Mouse (Mus musculus) hindbrain, embryonic 14.5 days (tissue): Measurements from ENCODE around the gene Hamp. TPM values are rescaled to one million over a fixed set of nuclear protein-coding genes. Genes with fewer than 3 reads are reported as not detected.

Source experiments
- ATAC-seq: fragments of 200-750 bp; cut with Nextera tagmentation; 2 replicates; pipeline ENCODE4 v1.8.0; 2017; ENCODE audit warnings: moderate number of reproducible peaks, mild to moderate bottlenecking, moderate TSS enrichment, moderate library complexity; ENCODE audit not compliant: low FRiP score
- DNase-seq: peaks from one replicate; pipeline ENCODE4 v3.0.0-alpha.2; 2015; ENCODE audit warnings: low spot score
- H3K27ac ChIP-seq: fragments of 300-500 bp; sonication (generic); 2 replicates; pipeline ENCODE4 v1.5.1; 2014; ENCODE audit warnings: mild to moderate bottlenecking, moderate library complexity
- H3K27me3 ChIP-seq: fragments of 300-500 bp; sonication (generic); 2 replicates; pipeline ENCODE4 v1.6.1; 2014; ENCODE audit warnings: mild to moderate bottlenecking, low read length, mixed read lengths; ENCODE audit not compliant: control insufficient read depth, insufficient read depth
- H3K36me3 ChIP-seq: fragments of 300-500 bp; sonication (generic); replicated peaks from 2 replicates; pipeline ENCODE4 v1.6.1; 2014; ENCODE audit not compliant: control insufficient read depth, insufficient read depth
- H3K4me1 ChIP-seq: fragments of 300-500 bp; sonication (generic); replicated peaks from 2 replicates; pipeline ENCODE4 v1.6.1; 2014; ENCODE audit warnings: antibody characterized with exemption, low read length, mixed read lengths; ENCODE audit not compliant: control insufficient read depth, insufficient read depth
- H3K4me2 ChIP-seq: fragments of 300-500 bp; sonication (generic); replicated peaks from 2 replicates; pipeline ENCODE4 v1.6.1; 2014; ENCODE audit warnings: mild to moderate bottlenecking, moderate library complexity
- H3K4me3 ChIP-seq: fragments of 300-500 bp; sonication (generic); replicated peaks from 2 replicates; pipeline ENCODE4 v1.5.1; 2014; ENCODE audit warnings: mild to moderate bottlenecking, low read length
- H3K9ac ChIP-seq: fragments of 300-500 bp; sonication (generic); 2 replicates; pipeline ENCODE4 v1.6.1; 2014
- H3K9me3 ChIP-seq: fragments of 300-500 bp; sonication (generic); 2 replicates; pipeline ENCODE4 v1.6.1; 2016; ENCODE audit warnings: low read length; ENCODE audit not compliant: control insufficient read depth
- WGBS: fragments of 180-500 bp; shearing (Covaris S2); extraction: QIAGEN DNeasy Blood & Tissue Kit; methylation state at CpG from one replicate; pipeline ENCODE4 v1.1.7; 2014; 5-methylcytosine and 5-hydroxymethylcytosine counted together
- polyA plus RNA-seq: library from polyadenylated mRNA; unstranded; fragments of >200 nt; fragmentation: Nextera tagmentation; extraction: Ambion mirVana; gene quantifications from 2 replicates; pipeline ENCODE4 v1.2.1, GENCODE M21; 2014

Hamp gene
- polyA plus RNA-seq, 1 experiment from 2014 or later, result not detected

DNA sequence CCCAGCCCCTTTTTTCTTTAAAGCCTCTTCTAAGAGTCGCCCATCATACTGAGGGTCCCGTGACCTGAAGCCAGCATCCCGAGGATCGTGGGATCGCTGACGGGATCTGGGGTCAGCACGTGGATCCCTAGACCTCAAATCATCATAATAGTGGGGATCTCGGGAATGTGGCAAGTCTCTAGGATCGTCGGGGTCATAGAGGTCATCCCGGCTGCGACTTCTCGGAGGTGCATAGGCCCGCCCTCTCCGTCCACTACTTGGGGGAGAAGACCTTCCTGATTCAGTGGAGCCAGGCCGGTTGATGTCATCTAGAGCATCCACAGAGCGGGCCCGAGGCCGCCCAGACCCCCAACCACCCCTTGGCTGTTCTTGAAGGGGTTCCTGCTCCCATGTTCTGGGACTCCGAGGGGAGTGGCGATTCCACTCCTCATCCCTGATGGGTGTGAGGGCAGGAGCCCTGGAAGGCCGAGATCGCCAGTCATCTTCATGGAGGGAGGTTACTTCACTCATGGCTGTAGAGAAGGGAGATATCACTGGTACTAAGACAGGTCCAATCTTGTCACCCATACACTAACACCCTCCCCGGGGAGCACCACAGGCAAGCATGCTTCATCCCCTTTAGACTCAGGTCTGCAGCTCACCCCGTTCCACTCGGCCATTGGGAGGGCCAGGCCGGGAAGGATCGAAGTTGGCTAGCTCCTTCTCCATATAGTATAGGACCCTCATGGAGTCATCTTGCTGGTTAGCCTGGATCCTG, 14.5 kb upstream of the Hamp start:
- Histone ChIP-seq H3K9ac (peak overlapping the region; percentile 97), H3K27ac (peak overlapping the region; percentile 98), H3K36me3 (peaks cover 24% of the 10 kb centered on the region), H3K4me1 (peaks cover 20% of the 10 kb centered on the region), H3K27me3 (no peaks in the 10 kb centered on the region), H3K4me2 (peak overlapping the region; percentile 71), H3K4me3 (peak overlapping the region; percentile 98), H3K9me3 (no peaks in the 10 kb centered on the region)
- DNase-seq (no peak), ATAC-seq (no peak)
- WGBS, result 70% methylated on average over 28 of the region's 28 CpGs

DNA sequence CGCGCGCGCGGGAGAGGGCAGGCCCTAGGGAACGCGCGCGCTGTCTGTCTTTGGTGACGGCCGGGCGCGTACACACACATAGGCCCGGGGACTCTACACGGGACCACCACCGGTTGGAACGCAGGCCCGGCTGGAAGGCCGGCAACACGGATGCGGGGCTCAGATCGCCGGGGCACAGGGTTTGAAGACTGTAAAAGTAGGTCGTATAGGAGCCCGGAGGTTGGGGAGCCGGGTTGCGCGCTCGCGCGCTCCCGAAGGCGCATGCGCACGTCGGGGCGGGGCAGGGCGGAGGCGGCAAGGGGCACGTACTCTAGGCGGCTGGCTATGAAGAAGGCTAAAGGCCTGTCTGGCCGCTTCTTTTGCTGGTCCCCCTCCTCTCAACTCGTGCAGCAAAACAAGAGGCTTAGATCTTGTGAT, 13.5 kb upstream of the Hamp start:
- Histone ChIP-seq H3K36me3 (peaks cover 33% of the 10 kb centered on the region), H3K4me3 (peak overlapping the region; percentile 98), H3K9ac (peak overlapping the region; percentile 97), H3K27me3 (no peaks in the 10 kb centered on the region), H3K9me3 (no peaks in the 10 kb centered on the region), H3K4me2 (peak overlapping the region; percentile 71), H3K27ac (peak overlapping the region; percentile 98), H3K4me1 (peaks cover 20% of the 10 kb centered on the region)
- under 1% methylated on average over 43 of the region's 43 CpGs for WGBS
- ATAC-seq (peak; percentile 65), DNase-seq (peak; percentile 90)

DNA sequence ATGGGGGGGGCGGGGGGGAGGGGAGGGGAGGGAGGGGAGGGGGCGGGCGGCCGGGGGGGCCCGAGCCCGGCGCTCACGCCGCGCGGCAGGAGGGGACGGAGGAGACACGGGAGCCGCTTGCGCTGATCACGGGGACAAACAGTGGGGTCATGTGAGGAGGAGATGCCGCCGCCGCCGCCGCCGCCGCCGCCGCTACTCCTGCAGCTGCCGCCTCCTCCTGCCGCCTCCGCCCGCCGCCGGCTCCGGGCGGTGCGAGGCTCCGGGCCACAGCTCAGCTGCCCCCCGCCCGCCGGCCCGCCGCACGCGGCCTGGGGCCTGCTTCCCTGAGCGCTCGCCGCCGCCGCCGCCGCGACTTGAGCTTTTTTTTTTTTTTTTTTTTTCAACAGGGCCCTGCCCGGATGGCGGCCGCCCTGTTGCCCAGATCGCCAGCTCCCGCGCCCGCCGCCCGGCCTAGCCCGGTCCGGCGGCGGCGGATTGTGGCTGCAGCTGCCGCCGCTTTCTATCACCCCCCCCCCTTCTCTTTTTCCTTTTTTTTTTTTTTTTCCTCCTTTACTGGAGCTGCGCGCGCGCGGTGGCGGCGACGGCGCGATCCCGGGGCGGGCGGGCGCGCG, 13.0 kb upstream of the Hamp start, which contains the start of gene Usf2:
Gene Usf2, minus strand, starts transcription at position 48 of the 611 bp plus-strand sequence.
- peak within 1 kb of the TSS; percentile 98 for H3K4me3 ChIP-seq
- peak; percentile 58 for ATAC-seq
- H3K9me3 ChIP-seq, result no peaks in the 10 kb centered on the region
- H3K4me1 ChIP-seq, result peaks cover 20% of the 10 kb centered on the region
- peak; percentile 80 for DNase-seq
- H3K36me3 ChIP-seq, result peaks cover 38% of the 10 kb centered on the region
- no peaks in the 10 kb centered on the region for H3K27me3 ChIP-seq
- 0% methylated on average over 16 of the region's 82 CpGs for WGBS
- peak within 1 kb of the TSS; percentile 79 for H3K4me2 ChIP-seq
- peak within 1 kb of the TSS; percentile 98 for H3K27ac ChIP-seq
- H3K9ac ChIP-seq, result peak within 1 kb of the TSS; percentile 97

DNA sequence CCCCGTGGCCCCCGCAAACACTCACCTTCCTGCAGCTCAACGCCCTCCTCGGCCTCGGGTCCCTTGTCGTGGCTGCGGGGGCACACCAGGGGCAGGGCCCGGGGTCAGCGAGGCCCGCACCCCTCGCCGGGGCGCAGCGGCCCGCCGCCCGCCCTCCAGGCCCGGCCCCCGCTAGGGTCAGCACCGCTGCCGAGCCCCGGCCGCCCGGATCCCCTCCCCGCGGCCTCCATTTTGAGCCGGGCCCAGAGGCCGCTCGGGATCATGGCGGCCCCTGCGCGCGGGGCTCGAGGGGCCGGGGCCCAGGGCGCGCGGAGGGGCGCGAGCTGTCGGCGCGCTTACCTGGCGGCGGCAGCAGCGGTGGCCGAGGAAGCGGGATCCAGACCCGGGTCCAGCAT, 12.5 kb upstream of the Hamp start:
- Histone ChIP-seq H3K27ac (peak overlapping the region; percentile 98), H3K36me3 (peaks cover 43% of the 10 kb centered on the region), H3K4me1 (peaks cover 20% of the 10 kb centered on the region), H3K27me3 (no peaks in the 10 kb centered on the region), H3K4me3 (peak overlapping the region; percentile 98), H3K4me2 (peak overlapping the region; percentile 79), H3K9ac (peak overlapping the region; percentile 97), H3K9me3 (no peaks in the 10 kb centered on the region)
- peak; percentile 25 for ATAC-seq
- under 1% methylated on average over 30 of the region's 49 CpGs for WGBS
- no peak for DNase-seq

DNA sequence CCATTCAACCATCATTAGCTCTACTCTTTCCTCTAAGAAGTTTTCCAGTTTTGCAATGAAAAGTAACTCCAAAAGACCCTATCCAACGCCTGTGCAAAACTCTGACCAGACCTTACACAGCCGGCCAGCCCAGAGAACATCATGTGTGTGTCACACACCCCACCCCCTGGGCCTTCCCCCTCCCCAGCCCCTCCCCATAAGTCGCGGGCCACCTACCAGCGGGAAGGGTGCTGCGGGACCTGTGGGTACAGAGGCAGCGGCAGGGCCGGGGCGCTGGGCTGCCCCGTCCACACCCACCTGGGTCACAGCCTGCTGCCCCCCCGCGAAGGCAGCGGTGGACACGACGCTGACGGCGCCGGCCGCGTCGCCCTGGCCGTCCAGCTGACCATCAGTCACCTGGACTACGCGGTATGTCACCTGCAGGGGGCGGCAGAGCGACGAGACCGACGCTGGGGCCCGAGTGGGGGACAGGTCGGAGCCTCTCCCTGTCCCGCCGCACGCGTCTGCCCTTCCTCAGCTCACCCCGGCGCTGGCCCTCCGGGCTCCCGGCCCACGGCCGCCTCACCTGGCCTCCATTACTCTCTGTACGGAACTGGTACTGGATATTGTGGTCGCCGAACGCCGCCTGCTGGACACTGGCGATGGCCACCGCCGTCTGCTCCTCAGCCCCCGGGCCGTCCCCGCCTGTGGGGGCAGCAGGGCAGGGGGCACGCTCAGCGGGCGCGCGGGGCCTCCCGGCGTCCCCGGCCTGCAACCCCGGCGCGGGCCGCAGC, 11.9 kb upstream of the Hamp start:
- H3K4me3 ChIP-seq, result peak overlapping the region; percentile 98
- H3K36me3 ChIP-seq, result peaks cover 49% of the 10 kb centered on the region
- H3K4me1 ChIP-seq, result peaks cover 20% of the 10 kb centered on the region
- no peaks in the 10 kb centered on the region for H3K27me3 ChIP-seq
- peak; percentile 67 for ATAC-seq
- peak; percentile 72 for DNase-seq
- no peaks in the 10 kb centered on the region for H3K9me3 ChIP-seq
- H3K9ac ChIP-seq, result peak overlapping the region; percentile 97
- WGBS, result under 1% methylated on average over 59 of the region's 64 CpGs
- H3K4me2 ChIP-seq, result peak overlapping the region; percentile 79
- H3K27ac ChIP-seq, result peak overlapping the region; percentile 98

DNA sequence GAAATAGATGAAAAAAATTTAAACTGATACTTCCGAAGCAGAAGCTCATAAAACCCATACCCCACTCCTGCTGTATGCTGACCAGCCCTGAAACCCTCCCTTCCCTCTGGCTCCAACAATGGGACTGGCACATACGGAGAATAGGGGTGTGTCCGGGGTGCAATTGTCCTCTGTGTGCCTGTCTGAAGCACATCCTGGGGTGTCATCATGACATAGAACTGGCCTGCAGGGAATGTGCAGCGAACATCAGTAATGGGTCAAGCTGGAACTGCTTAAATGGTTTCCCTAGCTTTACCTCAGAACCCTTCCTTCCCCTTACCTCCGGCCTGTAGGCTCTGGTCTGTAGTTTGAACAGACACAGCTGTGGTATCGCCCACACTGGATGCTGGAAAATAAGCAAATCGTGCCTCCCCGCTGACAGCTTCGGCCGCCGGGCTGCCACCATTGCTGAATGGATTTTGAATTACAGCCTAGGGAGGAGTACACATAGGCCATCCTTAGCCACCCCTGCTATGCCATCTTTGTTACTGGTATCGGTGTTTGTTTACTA, 11.2 kb upstream of the Hamp start:
- WGBS, result 84% methylated on average over 12 of the region's 12 CpGs
- no peak for ATAC-seq
- H3K36me3 ChIP-seq, result peaks cover 56% of the 10 kb centered on the region

DNA sequence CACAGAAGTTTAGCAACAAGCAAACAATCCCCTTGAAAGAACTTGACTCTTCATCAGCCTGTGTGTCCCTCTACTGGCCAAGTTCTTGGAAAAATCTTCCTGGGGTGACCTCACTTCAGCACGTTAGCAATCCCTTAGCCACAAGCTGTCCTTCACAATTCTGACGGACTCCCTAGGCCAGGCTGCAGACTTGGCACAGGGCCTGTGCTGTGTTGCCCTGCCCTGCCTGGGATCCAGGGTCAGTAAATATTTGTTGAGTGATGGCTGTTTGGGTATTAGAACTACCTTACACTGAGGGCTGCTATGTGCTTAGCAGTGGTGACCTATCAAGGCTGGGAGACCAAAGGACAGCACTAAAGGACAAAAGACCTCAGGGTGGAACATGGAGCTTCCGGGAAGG, 10.2 kb upstream of the Hamp start:
- ATAC-seq, result no peak
- Histone ChIP-seq H3K27me3 (no peaks in the 10 kb centered on the region), H3K9ac (no peak overlapping the region), H3K4me1 (peaks cover 20% of the 10 kb centered on the region), H3K27ac (no peak overlapping the region), H3K4me2 (no peak overlapping the region), H3K36me3 (peaks cover 66% of the 10 kb centered on the region), H3K4me3 (no peak overlapping the region), H3K9me3 (no peaks in the 10 kb centered on the region)
- no peak for DNase-seq
- 91% methylated on average over 3 of the region's 3 CpGs for WGBS

More for the DNA sequence above, 11.2 kb upstream of the Hamp start:
- Histone ChIP-seq H3K27ac (peak overlapping the region; percentile 98), H3K9ac (peak overlapping the region; percentile 97), H3K9me3 (no peaks in the 10 kb centered on the region), H3K27me3 (no peaks in the 10 kb centered on the region), H3K4me1 (peaks cover 20% of the 10 kb centered on the region), H3K4me2 (peak overlapping the region; percentile 79), H3K4me3 (peak overlapping the region; percentile 98)
- DNase-seq, result no peak

DNA sequence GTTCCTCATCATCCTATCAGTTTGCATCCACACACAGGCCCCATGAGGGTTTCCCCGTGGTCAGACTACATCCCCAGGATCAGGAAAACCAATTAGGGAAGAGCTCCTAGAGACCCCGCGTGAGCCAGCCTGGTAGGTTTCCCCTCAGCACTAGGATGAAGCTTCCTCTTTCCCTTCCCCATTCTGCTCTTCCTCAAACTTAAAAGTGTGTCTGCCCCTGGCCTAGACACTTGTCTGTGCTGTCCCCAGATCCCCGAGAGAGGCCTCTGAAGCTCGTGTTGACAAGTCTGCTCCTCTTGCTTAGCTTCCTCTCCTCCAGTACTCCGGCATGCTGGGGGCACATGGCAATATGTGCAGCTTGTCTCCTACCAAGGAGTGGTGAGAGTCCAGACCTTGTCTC, 9.6 kb upstream of the Hamp start:
- Histone ChIP-seq H3K27me3 (no peaks in the 10 kb centered on the region), H3K27ac (no peak overlapping the region), H3K4me2 (no peak overlapping the region), H3K9me3 (no peaks in the 10 kb centered on the region), H3K4me3 (no peak overlapping the region), H3K36me3 (peaks cover 66% of the 10 kb centered on the region), H3K9ac (no peak overlapping the region), H3K4me1 (peaks cover 19% of the 10 kb centered on the region)
- ATAC-seq, result no peak
- no peak for DNase-seq
- 90% methylated on average over 6 of the region's 6 CpGs for WGBS
